In the genomic region with DNA sequence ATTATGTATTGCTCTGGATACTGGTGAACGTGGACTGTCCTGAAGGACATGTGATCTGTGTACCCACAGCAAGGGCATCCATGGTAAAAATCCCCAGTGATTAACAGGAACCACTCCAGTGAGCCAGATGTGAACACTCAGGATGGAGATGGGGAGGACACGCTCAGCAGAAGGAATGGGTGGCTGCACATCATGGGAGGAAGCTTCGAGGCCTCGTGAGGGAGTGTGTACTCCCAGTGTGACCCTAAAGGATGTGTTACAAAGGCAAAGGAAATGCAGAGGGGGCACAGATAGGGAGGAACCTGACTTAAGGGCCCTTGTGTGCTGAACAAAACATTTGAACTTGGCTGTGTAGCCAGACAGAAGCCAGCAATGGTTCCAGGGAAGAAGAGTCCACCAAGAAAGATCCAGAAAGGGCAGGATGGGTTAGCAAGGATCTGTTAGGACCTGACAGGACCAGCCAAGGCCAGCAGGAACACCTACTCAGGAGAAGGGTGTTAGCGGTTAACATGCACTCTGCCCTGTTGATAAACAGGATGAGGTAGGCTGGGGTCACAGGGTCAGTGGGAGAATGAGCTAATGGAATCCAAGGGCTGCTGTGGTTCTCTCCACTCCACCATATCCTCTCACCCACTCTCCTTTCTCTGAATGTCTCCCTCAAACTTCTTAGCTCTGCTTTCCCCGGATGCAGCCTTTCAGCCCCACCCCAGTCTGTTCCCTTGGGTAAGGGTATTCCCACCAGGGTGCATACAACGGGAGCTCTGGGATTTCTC, we compare ENCODE assay signal across 11 mouse cellular contexts. TPM values are rescaled to one million over a fixed set of nuclear protein-coding genes. Genes with fewer than 3 reads are reported as not detected.
DNase-seq lines count a peak whose midpoint lies in the region; ATAC-seq and TF ChIP-seq lines count a peak whose summit lies in the region.
"Had no signal": no experiment of that assay in that cellular context is flagged by ENCODE, and none has a peak within 500 bp of the region (broad histone marks: within the 10 kb centered on the region; RNA-seq: fewer than 3 reads in every experiment).

No protein-coding gene starts in this region.

- no peak overlapping the region for H3K4me2 ChIP-seq in intestine, embryonic 14.5 days (ENCODE audit: low read length)
- H3K4me2 ChIP-seq in intestine, postnatal 0 days (replicated peaks; ENCODE audit: low read depth): no peak overlapping the region
- H3K4me2 ChIP-seq in liver, embryonic 11.5 days: no peak overlapping the region
- H3K4me2 ChIP-seq: heart, embryonic 13.5 days; hindbrain, embryonic 14.5 days; midbrain, embryonic 15.5 days had no signal

- TF ChIP-seq CTCF in intestine, postnatal 0 days (IDR thresholded peaks at IDR 0.05; ENCODE audit: low read depth): no peak

- H3K9me3 ChIP-seq in intestine, embryonic 14.5 days (ENCODE audit: control insufficient read depth, low read length): no peaks in the 10 kb centered on the region
- H3K9me3 ChIP-seq in intestine, postnatal 0 days (ENCODE audit: control insufficient read depth): no peaks in the 10 kb centered on the region
- H3K9me3 ChIP-seq in megakaryocyte, embryonic 14.5 days: peaks cover 2% of the 10 kb centered on the region; the same call in 1 of the 2 replicates
- H3K9me3 ChIP-seq in liver, embryonic 11.5 days (ENCODE audit: control insufficient read depth, low read length): no peaks in the 10 kb centered on the region
- H3K9me3 ChIP-seq: midbrain, embryonic 15.5 days had no signal

- H3K9ac ChIP-seq in intestine, embryonic 14.5 days (ENCODE audit: low read length): no peak overlapping the region
- no peak overlapping the region for H3K9ac ChIP-seq in intestine, postnatal 0 days (ENCODE audit: low read depth, low read length)
- H3K9ac ChIP-seq in liver, embryonic 11.5 days (ENCODE audit: low read depth, low read length): no peak overlapping the region
- H3K9ac ChIP-seq: forebrain, postnatal 0 days; heart, embryonic 13.5 days; hindbrain, embryonic 14.5 days; midbrain, embryonic 15.5 days had no signal

- no peak overlapping the region for H3K4me3 ChIP-seq in intestine, embryonic 14.5 days (ENCODE audit: low read depth, low read length)
- H3K4me3 ChIP-seq in intestine, postnatal 0 days (ENCODE audit: low read depth, low read length): no peak overlapping the region
- peak overlapping the region; percentile 29 for H3K4me3 ChIP-seq in megakaryocyte, embryonic 14.5 days (replicated peaks)
- H3K4me3 ChIP-seq in liver, embryonic 11.5 days (ENCODE audit: low read depth, low read length): no peak overlapping the region
- H3K4me3 ChIP-seq: heart, embryonic 13.5 days; midbrain, embryonic 15.5 days had no signal

- H3K36me3 ChIP-seq in intestine, embryonic 14.5 days (ENCODE audit: control insufficient read depth, insufficient read depth, low read length): no peaks in the 10 kb centered on the region
- H3K36me3 ChIP-seq in intestine, postnatal 0 days (ENCODE audit: control insufficient read depth, insufficient read depth): no peaks in the 10 kb centered on the region
- H3K36me3 ChIP-seq in megakaryocyte, embryonic 14.5 days (replicated peaks; ENCODE audit: low read length): no peaks in the 10 kb centered on the region
- H3K36me3 ChIP-seq in liver, embryonic 11.5 days (ENCODE audit: control insufficient read depth, insufficient read depth, low read length): no peaks in the 10 kb centered on the region
- H3K36me3 ChIP-seq: heart, embryonic 13.5 days; midbrain, embryonic 15.5 days had no signal

- ATAC-seq in intestine, embryonic 14.5 days (replicated peaks; ENCODE audit: low FRiP score, low TSS enrichment, low read depth): no peak
- no peak for ATAC-seq in intestine, postnatal 0 days
- no peak for ATAC-seq in megakaryocyte, adult 5-6 weeks (ENCODE audit: poor library complexity, severe bottlenecking)
- ATAC-seq in liver, embryonic 11.5 days (replicated peaks; ENCODE audit: low FRiP score): peak; percentile 16; the same call in 1 of the 2 replicates

- 48% methylated on average over 7 of the region's 7 CpGs for WGBS in intestine, embryonic 14.5 days
- WGBS in intestine, postnatal 0 days: 54% methylated on average over 7 of the region's 7 CpGs
- 46% methylated on average over 7 of the region's 7 CpGs for WGBS in liver, embryonic 11.5 days

- no peaks in the 10 kb centered on the region for H3K27me3 ChIP-seq in intestine, embryonic 14.5 days (replicated peaks; ENCODE audit: control insufficient read depth, insufficient read depth, low read length)
- no peaks in the 10 kb centered on the region for H3K27me3 ChIP-seq in intestine, postnatal 0 days (replicated peaks; ENCODE audit: control insufficient read depth, insufficient read depth, low read length)
- peaks cover 8% of the 10 kb centered on the region for H3K27me3 ChIP-seq in megakaryocyte, embryonic 14.5 days (replicated peaks)
- H3K27me3 ChIP-seq in liver, embryonic 11.5 days (replicated peaks; ENCODE audit: control insufficient read depth, insufficient read depth, low read length): no peaks in the 10 kb centered on the region
- H3K27me3 ChIP-seq: heart, embryonic 13.5 days; midbrain, embryonic 15.5 days had no signal

- DNase-seq in intestine, embryonic 14.5 days (ENCODE audit: low spot score): peak; percentile 55
- no peak for DNase-seq in liver, embryonic 11.5 days (ENCODE audit: low spot score)
- no peak for DNase-seq in urinary bladder, adult 2 months (ENCODE audit: low spot score)
- DNase-seq in ovary, postnatal 14 days (ENCODE audit: low spot score): no peak

- H3K27ac ChIP-seq in intestine, embryonic 14.5 days (ENCODE audit: low read depth): no peak overlapping the region
- no peak overlapping the region for H3K27ac ChIP-seq in intestine, postnatal 0 days (ENCODE audit: low read depth, low read length)
- H3K27ac ChIP-seq in liver, embryonic 11.5 days (ENCODE audit: low read depth, low read length): no peak overlapping the region
- H3K27ac ChIP-seq: heart, embryonic 13.5 days; hindbrain, embryonic 14.5 days; midbrain, embryonic 15.5 days had no signal

- H3K4me1 ChIP-seq in intestine, embryonic 14.5 days (replicated peaks; ENCODE audit: control insufficient read depth, insufficient read depth, low read length): no peaks in the 10 kb centered on the region
- H3K4me1 ChIP-seq in intestine, postnatal 0 days (replicated peaks; ENCODE audit: control insufficient read depth, insufficient read depth, low read length): no peaks in the 10 kb centered on the region
- peaks cover 39% of the 10 kb centered on the region for H3K4me1 ChIP-seq in megakaryocyte, embryonic 14.5 days
- H3K4me1 ChIP-seq in liver, embryonic 11.5 days (replicated peaks; ENCODE audit: control insufficient read depth, insufficient read depth, low read length): 0 out of 2 replicates have a peak, but pooled peaks cover 4% of the 10 kb centered on the region
- H3K4me1 ChIP-seq: midbrain, embryonic 15.5 days had no signal

RNA-seq across cellular contexts. Expression of a gene that starts 25.0 kb away (rescaled TPM):
- polyA plus RNA-seq in intestine, embryonic 14.5 days (2014; fragmentation: Nextera tagmentation; extraction: Ambion mirVana): 13.1 and 13.7 TPM in 2 replicates
- 49.8 and 55.6 TPM in 2 replicates for polyA plus RNA-seq in intestine, postnatal 0 days (2015; fragmentation: Nextera tagmentation; extraction: Ambion mirVana)
- 9.9 and 29.2 TPM in 2 replicates for polyA plus RNA-seq in megakaryocyte, embryonic 14.5 days (2012; ENCODE audit: insufficient read depth, low replicate concordance)
- total RNA-seq in megakaryocyte, adult 5-6 weeks (2015): 3.9 and 4.1 TPM in 2 replicates
- total RNA-seq in megakaryocyte, adult 5-6 weeks (2017): 1.5 and 1.7 TPM in 2 replicates
- 7.7 TPM in 2 replicates for polyA plus RNA-seq in liver, embryonic 11.5 days (2014; fragmentation: Nextera tagmentation; extraction: Ambion mirVana)
- polyA plus RNA-seq in urinary bladder, adult 2 months (2012; rRNA removed): 6.9 and 7.9 TPM in 2 replicates
